Mouse (Mus musculus) spleen, postnatal 14 days (tissue): ENCODE results near the gene Smok2a.
"Not testable (repeated sequence)": the region's sequence is repeated elsewhere in the genome, so short reads cannot be mapped to it uniquely, and the experiment has no call there.

Experiments
- DNase-seq, 2 experiments: peaks; one replicate each; pipeline ENCODE4 v3.0.0; 2021 to 2022; ENCODE audit warnings: low spot score in 2 of 2

The Smok2a gene

GRCm38 (mm10) chr17:13214169-13214568 is 6.8 kb upstream of the Smok2a start:
- no peak for DNase-seq

DNA sequence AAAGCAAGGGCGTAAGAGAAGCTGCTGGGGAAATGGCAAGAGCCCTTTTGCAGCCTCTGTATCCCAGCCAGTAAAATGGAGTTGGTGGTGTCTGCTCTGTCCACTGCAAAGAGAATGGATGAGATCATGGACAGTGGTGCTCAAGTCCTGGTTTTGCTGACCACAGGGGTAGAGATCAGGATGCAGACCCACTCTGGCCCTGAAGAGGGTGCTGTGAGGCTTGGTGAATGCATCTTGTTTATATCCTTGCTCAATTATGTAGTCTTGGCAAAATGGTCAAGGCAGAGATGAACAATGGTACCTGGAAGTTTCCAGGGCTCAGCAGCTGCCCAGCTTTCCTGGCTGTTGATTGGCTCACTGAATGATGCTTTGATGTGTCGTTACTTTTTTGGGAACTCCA is 5.4 kb upstream of the Smok2a start:
- no peak for DNase-seq

DNA sequence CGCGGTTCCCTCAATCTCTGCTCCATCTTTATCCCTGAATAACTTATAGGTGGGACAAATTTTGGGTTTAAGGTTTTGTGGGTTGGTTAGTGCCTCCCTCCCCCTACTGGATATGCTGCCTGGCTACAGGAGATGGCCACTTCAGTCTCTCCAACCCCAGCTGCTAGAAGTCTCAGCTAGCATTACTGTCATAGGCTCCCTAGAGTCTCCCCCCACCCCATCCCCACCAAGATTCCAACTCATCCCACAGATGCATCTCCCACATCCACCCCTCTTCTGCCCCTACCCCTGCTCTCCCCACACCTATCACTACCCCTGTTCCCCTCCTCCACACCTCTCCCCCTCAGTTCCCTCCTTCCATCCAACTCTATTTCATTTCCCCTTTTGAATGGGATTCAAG is 933 bp downstream of the Smok2a start:
- DNase-seq, result not testable (repeated sequence)

- not testable (repeated sequence) for DNase-seq
These were observed 9.0 kb downstream of the Smok2a start, which contains the start of gene Smok2b for GRCm38 (mm10) chr17:13229957-13230356. Smok2b (plus strand) TSS chr17:13230257.

GRCm38 (mm10) chr17:13239461-13239860 is 18.5 kb downstream of the Smok2a start:
- DNase-seq, result not testable (repeated sequence)

DNA sequence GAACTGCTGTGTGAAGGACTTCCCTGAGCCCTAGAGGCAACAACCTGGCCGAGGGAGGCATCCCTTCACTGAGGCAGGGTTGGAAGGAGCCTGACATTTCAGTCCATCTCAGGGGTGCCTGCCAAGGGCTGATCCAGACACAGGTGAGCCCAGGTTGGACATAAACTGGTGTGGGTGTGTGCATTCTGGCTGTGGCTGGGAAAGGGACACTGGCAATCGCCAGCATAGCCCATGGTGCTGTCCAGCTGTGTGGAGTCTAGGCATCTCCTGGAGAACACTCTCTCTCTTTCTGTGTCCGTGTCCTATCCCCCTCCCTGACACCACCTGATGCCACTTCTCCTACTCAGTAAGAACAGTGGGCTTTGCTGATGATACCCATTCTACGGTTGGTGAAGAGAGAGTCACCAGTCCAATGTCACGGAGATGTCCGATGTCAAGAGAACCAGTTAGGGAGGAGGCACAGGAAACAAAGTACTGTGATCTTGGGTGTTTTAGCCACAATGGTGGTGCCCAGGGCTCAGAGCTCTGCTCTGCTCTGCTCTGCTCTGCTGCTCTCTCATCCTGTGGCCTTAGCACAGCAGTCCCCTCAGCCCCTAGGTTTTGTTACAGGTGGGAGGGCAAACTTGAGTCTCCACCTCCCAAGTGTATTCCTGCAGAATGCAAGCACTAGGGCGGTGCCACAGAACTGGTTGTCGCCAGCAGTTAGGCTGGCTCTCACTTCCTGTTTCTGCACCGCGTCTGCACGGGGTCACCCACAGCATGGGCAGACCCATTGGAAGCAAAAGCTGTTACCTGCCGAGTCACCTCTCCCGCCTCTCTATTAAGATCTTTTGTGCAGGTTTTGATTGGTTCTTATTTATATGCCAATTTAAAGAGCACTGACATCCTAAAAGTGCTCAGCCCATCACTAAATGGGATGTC is 20.1 kb downstream of the Smok2a start:
- DNase-seq, result not testable (repeated sequence)

- not testable (repeated sequence) for DNase-seq
These were observed 33.8 kb downstream of the Smok2a start for GRCm38 (mm10) chr17:13254786-13255185.
